Mouse (Mus musculus) thymus, adult 2 months (tissue): ENCODE data around the gene 1700003E16Rik.

Source experiments
- CTCF ChIP-seq: fragments of 200-500 bp; IDR thresholded peaks from 2 replicates; pipeline ENCODE4 v1.5.1; 2012; ENCODE audit warnings: mild to moderate bottlenecking, control low read depth, low read length, moderate library complexity, borderline replicate concordance; ENCODE audit not compliant: control insufficient read depth, poor library complexity, insufficient read depth; ENCODE audit errors: extremely low read depth
- POLR2A ChIP-seq: fragments of 200-500 bp; IDR thresholded peaks from 2 replicates; pipeline ENCODE4 v1.6.1; 2012; ENCODE audit warnings: mild to moderate bottlenecking, low read length, control low read depth, moderate library complexity; ENCODE audit not compliant: control insufficient read depth, poor library complexity, insufficient read depth; ENCODE audit errors: extremely low read depth

DNA sequence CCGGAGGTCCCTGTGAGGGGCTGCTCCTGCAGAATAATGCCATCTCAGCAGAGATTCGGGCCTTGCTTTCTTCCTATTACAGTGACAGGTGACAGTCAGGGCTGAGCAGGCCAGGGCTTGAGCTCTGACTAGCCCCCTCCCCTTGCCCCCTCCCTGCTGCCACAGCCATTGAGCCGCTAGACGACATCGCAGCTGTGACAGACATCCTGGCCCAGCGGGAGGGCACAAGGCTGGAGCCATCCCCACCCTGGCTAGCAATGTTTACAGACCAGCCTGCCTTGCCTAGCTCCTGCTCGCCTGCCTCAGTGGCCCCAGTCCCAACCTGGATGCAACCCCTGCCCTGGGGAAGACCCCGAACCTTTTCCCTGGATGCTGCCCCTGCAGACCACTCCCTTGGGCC lies 4.5 kb upstream of the 1700003E16Rik start:
- no peak for TF ChIP-seq POLR2A
- TF ChIP-seq CTCF: no peak
